Mouse (Mus musculus) cerebellum, adult 2 months (tissue): Measurements from ENCODE around the gene Ddx51.

Experiments used
- CTCF ChIP-seq: fragments of 200-500 bp; IDR thresholded peaks from 2 replicates; pipeline ENCODE4 v1.5.1; 2011; ENCODE audit warnings: low read depth, mild to moderate bottlenecking, control low read depth, low read length, moderate library complexity, borderline replicate concordance; ENCODE audit not compliant: insufficient read depth
- POLR2A ChIP-seq: fragments of 200-500 bp; IDR thresholded peaks from 2 replicates; pipeline ENCODE4 v1.6.1; 2011; ENCODE audit warnings: low read length, control low read depth, borderline replicate concordance; ENCODE audit not compliant: insufficient read depth

DNA sequence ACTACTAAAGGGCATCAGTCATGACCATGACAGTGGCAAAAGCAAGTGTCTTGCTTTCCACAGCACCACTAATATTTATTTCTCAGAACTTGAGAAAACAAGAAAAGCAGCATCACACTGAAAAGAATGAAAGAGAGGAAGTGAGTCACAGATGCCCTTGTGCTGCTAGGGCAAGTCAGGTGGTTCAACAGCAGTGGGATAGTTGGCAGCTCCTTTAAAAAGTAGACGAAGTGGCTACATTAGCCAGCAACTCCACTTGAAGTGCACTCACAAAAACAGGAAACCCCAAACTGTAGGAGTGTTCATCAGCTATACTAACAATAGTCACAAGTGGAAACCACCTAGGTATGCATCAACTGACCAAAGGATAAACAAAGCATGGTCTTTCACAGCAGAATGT lies 50.8 kb downstream of the Ddx51 start:
- TF ChIP-seq POLR2A (no peak), CTCF (no peak)
